Mouse (Mus musculus) cortical plate, adult 2 months (tissue): ENCODE results near the gene Spata2. TPM values are rescaled to one million over a fixed set of nuclear protein-coding genes. Genes with fewer than 3 reads are reported as not detected.
A peak's percentile ranks its signal among the peaks of the same experiment; 100 is the strongest.

Experiments used
- H3K27ac ChIP-seq: fragments of 200-500 bp; 2 replicates; pipeline ENCODE4 v1.5.1; 2012; ENCODE audit warnings: low read length, control low read depth, inconsistent platforms; ENCODE audit not compliant: insufficient read depth
- H3K4me1 ChIP-seq: fragments of 200-500 bp; 2 replicates; pipeline ENCODE4 v1.6.1; 2011; ENCODE audit warnings: low read length; ENCODE audit not compliant: control insufficient read depth, insufficient read depth
- H3K4me3 ChIP-seq: fragments of 200-500 bp; 2 replicates; pipeline ENCODE4 v1.5.1; 2011; ENCODE audit warnings: mild to moderate bottlenecking, low read length, control low read depth; ENCODE audit not compliant: insufficient read depth
- CTCF ChIP-seq: fragments of 200-500 bp; IDR thresholded peaks from 2 replicates; pipeline ENCODE4 v1.5.1; 2011; ENCODE audit warnings: mild to moderate bottlenecking, control low read depth, low read length; ENCODE audit not compliant: insufficient read depth; ENCODE audit errors: extremely low read depth
- POLR2A ChIP-seq: fragments of 200-500 bp; IDR thresholded peaks from 2 replicates; pipeline ENCODE4 v1.6.1; 2011; ENCODE audit warnings: mild to moderate bottlenecking, low read length, control low read depth; ENCODE audit not compliant: insufficient read depth; ENCODE audit errors: extremely low read depth
- polyA plus RNA-seq: library from polyadenylated mRNA; depleted of rRNA; stranded (reverse); fragments of >200 nt; gene quantifications from 2 replicates; pipeline ENCODE4 v1.2.3, GENCODE M21; 2012

Gene Spata2
- polyA plus RNA-seq, 1 experiment: 62.9 TPM

GRCm38 (mm10) chr2:167536320-167536945, 43.7 kb upstream of the Spata2 start:
- Histone ChIP-seq H3K4me3 (no peak overlapping the region), H3K27ac (no peak overlapping the region), H3K4me1 (no peaks in the 10 kb centered on the region)
- TF ChIP-seq POLR2A (no peak), CTCF (no peak)

GRCm38 (mm10) chr2:167533880-167534279, 41.2 kb upstream of the Spata2 start:
- H3K27ac ChIP-seq: no peak overlapping the region
- no peak for TF ChIP-seq CTCF
- no peak for TF ChIP-seq POLR2A
- H3K4me1 ChIP-seq: no peaks in the 10 kb centered on the region
- H3K4me3 ChIP-seq: no peak overlapping the region

- Histone ChIP-seq H3K4me3 (no peak overlapping the region), H3K4me1 (no peaks in the 10 kb centered on the region), H3K27ac (no peak overlapping the region)
- TF ChIP-seq CTCF: peak; percentile 81
- TF ChIP-seq POLR2A: no peak
These were observed 39.4 kb upstream of the Spata2 start for GRCm38 (mm10) chr2:167532131-167532530.

GRCm38 (mm10) chr2:167530536-167530935, 37.8 kb upstream of the Spata2 start:
- TF ChIP-seq POLR2A: no peak
- no peak for TF ChIP-seq CTCF
- H3K4me1 ChIP-seq: no peaks in the 10 kb centered on the region
- no peak overlapping the region for H3K4me3 ChIP-seq
- no peak overlapping the region for H3K27ac ChIP-seq

GRCm38 (mm10) chr2:167529935-167530513, 37.3 kb upstream of the Spata2 start:
- no peak overlapping the region for H3K27ac ChIP-seq
- no peaks in the 10 kb centered on the region for H3K4me1 ChIP-seq
- TF ChIP-seq CTCF (no peak), POLR2A (no peak)
- H3K4me3 ChIP-seq: no peak overlapping the region

- H3K4me3 ChIP-seq: no peak overlapping the region
- TF ChIP-seq CTCF (peak; percentile 70), POLR2A (no peak)
- no peaks in the 10 kb centered on the region for H3K4me1 ChIP-seq
- H3K27ac ChIP-seq: no peak overlapping the region
These were observed 35.6 kb upstream of the Spata2 start for GRCm38 (mm10) chr2:167528278-167528677.

- 0 out of 2 replicates have a peak, but pooled peaks have one; percentile 7 for TF ChIP-seq CTCF
- no peak for TF ChIP-seq POLR2A
- Histone ChIP-seq H3K27ac (no peak overlapping the region), H3K4me3 (no peak overlapping the region), H3K4me1 (no peaks in the 10 kb centered on the region)
These were observed 27.0 kb upstream of the Spata2 start for GRCm38 (mm10) chr2:167519606-167520252.

- Histone ChIP-seq H3K4me1 (no peaks in the 10 kb centered on the region), H3K27ac (no peak overlapping the region), H3K4me3 (no peak overlapping the region)
- TF ChIP-seq CTCF (no peak), POLR2A (no peak)
These were observed 23.0 kb upstream of the Spata2 start for GRCm38 (mm10) chr2:167515688-167516087.

GRCm38 (mm10) chr2:167514641-167515040, 22.0 kb upstream of the Spata2 start:
- H3K4me3 ChIP-seq: no peak overlapping the region
- no peak for TF ChIP-seq CTCF
- peaks cover 4% of the 10 kb centered on the region for H3K4me1 ChIP-seq
- no peak overlapping the region for H3K27ac ChIP-seq

- Histone ChIP-seq H3K4me1 (peaks cover 4% of the 10 kb centered on the region), H3K4me3 (no peak overlapping the region), H3K27ac (no peak overlapping the region)
- TF ChIP-seq CTCF (peak; percentile 27; the same call in 1 of the 2 replicates), POLR2A (no peak)
These were observed 20.3 kb upstream of the Spata2 start for GRCm38 (mm10) chr2:167512970-167513369.
